Mouse (Mus musculus) lung, postnatal 0 days (tissue): ENCODE data around the gene Omg. TPM values are rescaled to one million over a fixed set of nuclear protein-coding genes. Genes with fewer than 3 reads are reported as not detected.
A peak's percentile ranks its signal among the peaks of the same experiment; 100 is the strongest.

Experiments used
- ATAC-seq: fragments of 200-750 bp; cut with Nextera tagmentation; 2 replicates; pipeline ENCODE4 v1.8.0; 2017; ENCODE audit warnings: moderate library complexity
- DNase-seq: peaks from one replicate; pipeline ENCODE4 v3.0.0-alpha.2; 2016; ENCODE audit warnings: low spot score
- H3K27ac ChIP-seq: fragments of 300-500 bp; sonication (generic); 2 replicates; pipeline ENCODE4 v1.5.1; 2014; ENCODE audit warnings: antibody characterized with exemption, mild to moderate bottlenecking, low read length, mixed read lengths
- H3K27me3 ChIP-seq: fragments of 300-500 bp; sonication (generic); replicated peaks from 2 replicates; pipeline ENCODE4 v1.6.1; 2014; ENCODE audit warnings: low read length, mixed read lengths; ENCODE audit not compliant: insufficient read depth
- H3K36me3 ChIP-seq: fragments of 300-500 bp; sonication (generic); 2 replicates; pipeline ENCODE4 v1.6.1; 2014; ENCODE audit warnings: low read length, mixed read lengths; ENCODE audit not compliant: insufficient read depth
- H3K4me1 ChIP-seq: fragments of 300-500 bp; sonication (generic); 2 replicates; pipeline ENCODE4 v1.6.1; 2014; ENCODE audit warnings: antibody characterized with exemption, low read depth, low read length, mixed read lengths; ENCODE audit not compliant: insufficient read depth
- H3K4me2 ChIP-seq: fragments of 300-500 bp; sonication (generic); replicated peaks from 2 replicates; pipeline ENCODE4 v1.6.1; 2014; ENCODE audit warnings: low read depth, mild to moderate bottlenecking, low read length, moderate library complexity, mixed read lengths
- H3K4me3 ChIP-seq: fragments of 300-500 bp; sonication (generic); 2 replicates; pipeline ENCODE4 v1.5.1; 2014; ENCODE audit warnings: low read depth, low read length
- H3K9ac ChIP-seq: fragments of 300-500 bp; sonication (generic); replicated peaks from 2 replicates; pipeline ENCODE4 v1.6.1; 2014; ENCODE audit warnings: low read depth, mild to moderate bottlenecking
- H3K9me3 ChIP-seq: fragments of 300-500 bp; sonication (generic); 2 replicates; pipeline ENCODE4 v1.6.1; 2016; ENCODE audit warnings: low read length, mixed read lengths
- CTCF ChIP-seq: IDR thresholded peaks from 2 replicates; pipeline ENCODE4 v1.5.1; 2016; ENCODE audit warnings: antibody characterized with exemption, mild to moderate bottlenecking
- EP300 ChIP-seq: IDR thresholded peaks from 2 replicates; pipeline ENCODE4 v1.6.1; 2016; ENCODE audit warnings: antibody characterized with exemption, mild to moderate bottlenecking, control low read depth
- WGBS: fragments of 180-500 bp; shearing (Covaris S2); extraction: QIAGEN DNeasy Blood & Tissue Kit; methylation state at CpG from one replicate; pipeline ENCODE4 v1.1.7; 2014; 5-methylcytosine and 5-hydroxymethylcytosine counted together
- polyA plus RNA-seq: library from polyadenylated mRNA; unstranded; fragments of >200 nt; fragmentation: Nextera tagmentation; extraction: Ambion mirVana; gene quantifications from 2 replicates; pipeline ENCODE4 v1.2.1, GENCODE M21; 2015

Gene Omg
- polyA plus RNA-seq, 1 experiment from 2014 or later: not detected

DNA sequence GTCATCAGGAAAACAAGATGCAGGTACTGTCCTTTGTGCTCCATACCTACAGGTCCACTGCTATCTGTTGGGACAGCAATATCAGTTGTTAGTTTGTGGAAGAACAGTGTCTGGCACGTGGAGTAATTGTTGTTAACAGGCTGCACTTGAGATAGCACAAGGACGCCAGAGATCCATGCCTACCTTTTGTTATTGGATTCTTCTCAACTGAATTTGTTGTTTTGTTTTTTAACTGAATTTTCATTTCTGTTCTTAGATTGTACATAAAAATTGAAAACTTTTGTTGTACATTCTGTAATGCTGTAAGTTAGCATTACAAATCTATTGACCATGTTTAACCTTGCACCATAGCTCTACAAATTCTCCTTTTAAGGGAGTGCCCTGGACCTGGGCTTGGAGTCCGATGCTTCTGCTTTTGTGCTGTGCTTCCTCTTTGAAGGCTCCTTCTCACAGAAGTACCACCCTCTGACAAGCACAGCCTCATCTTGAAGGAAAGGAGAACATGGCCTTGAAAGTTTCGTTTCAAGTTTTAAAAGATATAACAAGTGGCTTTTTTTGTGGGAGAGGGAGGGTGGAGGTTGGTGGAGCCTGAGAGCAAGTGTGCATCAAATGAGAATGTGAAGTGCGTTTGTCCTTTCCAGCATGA lies 24.0 kb upstream of the Omg start:
- WGBS: 80% methylated on average over 5 of the region's 5 CpGs
- Histone ChIP-seq H3K36me3 (no peaks in the 10 kb centered on the region), H3K9me3 (no peaks in the 10 kb centered on the region), H3K4me3 (no peak overlapping the region), H3K4me1 (no peaks in the 10 kb centered on the region), H3K27ac (no peak overlapping the region), H3K4me2 (no peak overlapping the region), H3K9ac (no peak overlapping the region), H3K27me3 (no peaks in the 10 kb centered on the region)
- no peak; the same call in 1 of the 2 replicates for ATAC-seq
- peak; percentile 51 for DNase-seq
- TF ChIP-seq EP300 (no peak), CTCF (no peak)

DNA sequence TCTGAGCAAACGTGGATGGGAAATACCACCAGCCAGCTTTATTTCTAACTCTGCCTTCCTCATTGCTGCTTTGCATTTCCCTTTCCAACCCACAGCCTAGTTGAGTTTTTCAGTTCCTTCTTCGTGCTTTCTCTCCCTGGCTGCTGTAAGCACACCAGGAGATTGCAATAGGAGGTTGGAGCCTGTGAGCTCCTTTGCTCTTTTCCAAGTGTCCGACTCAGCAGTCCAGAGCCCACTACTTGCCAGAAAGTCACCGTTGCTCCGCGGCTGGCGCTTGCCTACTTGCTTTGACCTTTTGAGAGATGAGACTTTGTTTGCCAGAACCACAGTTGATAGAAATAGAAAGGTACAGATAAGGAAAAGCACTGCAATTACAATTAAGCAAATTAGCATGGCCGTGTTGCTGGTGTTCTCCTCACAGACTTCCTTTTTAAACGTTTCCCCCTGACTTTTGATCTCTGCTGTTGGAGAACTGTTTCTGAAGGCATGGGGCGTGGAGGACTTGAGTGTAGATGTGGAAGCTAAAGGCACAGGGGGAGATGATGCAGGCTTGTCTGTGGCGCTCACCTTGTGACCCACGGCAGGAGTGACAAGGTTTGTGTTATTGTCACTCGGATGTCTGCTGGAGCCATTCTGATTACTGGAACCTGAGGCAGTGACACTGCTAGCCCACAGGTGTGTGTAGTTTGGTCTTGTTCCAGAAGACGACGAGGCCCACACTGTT lies 23.3 kb upstream of the Omg start:
- Histone ChIP-seq H3K9ac (no peak overlapping the region), H3K4me2 (no peak overlapping the region), H3K36me3 (no peaks in the 10 kb centered on the region), H3K4me3 (no peak overlapping the region), H3K4me1 (no peaks in the 10 kb centered on the region), H3K9me3 (no peaks in the 10 kb centered on the region), H3K27me3 (no peaks in the 10 kb centered on the region), H3K27ac (peak overlapping the region; percentile 15; the same call in 1 of the 2 replicates)
- TF ChIP-seq EP300: no peak
- no peak for TF ChIP-seq CTCF
- DNase-seq (peak; percentile 17), ATAC-seq (no peak)
- WGBS: 64% methylated on average over 15 of the region's 15 CpGs

DNA sequence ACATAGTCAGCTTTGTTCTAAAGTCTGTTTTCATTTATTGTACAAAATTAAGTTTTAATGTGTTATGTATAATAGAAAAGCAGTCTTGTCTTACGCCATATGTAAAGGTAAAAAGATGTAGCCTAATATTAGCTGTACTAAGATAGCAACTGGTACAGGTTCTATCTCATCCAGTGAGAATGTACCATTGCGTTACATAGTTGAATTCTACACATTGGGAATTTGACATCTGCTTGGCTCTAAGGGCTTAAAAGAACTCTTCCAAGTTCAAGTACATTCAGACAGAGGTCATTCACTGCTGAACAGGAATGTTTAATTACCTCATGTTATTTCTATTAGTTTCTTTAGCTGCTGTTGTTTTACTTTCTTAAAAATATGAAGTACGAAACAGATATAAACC lies 22.7 kb upstream of the Omg start:
- Histone ChIP-seq H3K27ac (no peak overlapping the region), H3K36me3 (no peaks in the 10 kb centered on the region), H3K4me3 (no peak overlapping the region), H3K4me1 (no peaks in the 10 kb centered on the region), H3K27me3 (no peaks in the 10 kb centered on the region), H3K4me2 (no peak overlapping the region), H3K9ac (no peak overlapping the region), H3K9me3 (no peaks in the 10 kb centered on the region)
- 83% methylated on average over 3 of the region's 3 CpGs for WGBS
- ATAC-seq (no peak), DNase-seq (no peak)
- TF ChIP-seq EP300: no peak
- no peak for TF ChIP-seq CTCF

DNA sequence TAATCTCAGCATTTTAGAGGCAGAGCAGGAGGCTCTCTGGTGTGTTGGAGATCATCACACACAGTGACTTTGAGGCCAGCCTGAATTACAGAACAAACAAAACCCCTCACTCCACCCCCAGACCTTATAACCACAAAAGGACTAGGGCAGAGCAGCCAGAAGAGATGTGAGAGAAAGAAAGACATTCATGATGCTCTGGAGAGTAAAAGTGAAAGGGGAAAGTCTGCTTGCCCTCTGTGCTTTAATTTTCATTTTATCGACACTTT lies 20.4 kb upstream of the Omg start:
- TF ChIP-seq CTCF (no peak), EP300 (no peak)
- 61% methylated on average over 1 of the region's 1 CpGs for WGBS
- ATAC-seq (no peak), DNase-seq (no peak)
- H3K9ac ChIP-seq: no peak overlapping the region
- no peaks in the 10 kb centered on the region for H3K4me1 ChIP-seq
- no peaks in the 10 kb centered on the region for H3K36me3 ChIP-seq
- H3K27ac ChIP-seq: no peak overlapping the region
- H3K4me2 ChIP-seq: no peak overlapping the region
- H3K4me3 ChIP-seq: no peak overlapping the region
- no peaks in the 10 kb centered on the region for H3K9me3 ChIP-seq
- no peaks in the 10 kb centered on the region for H3K27me3 ChIP-seq

DNA sequence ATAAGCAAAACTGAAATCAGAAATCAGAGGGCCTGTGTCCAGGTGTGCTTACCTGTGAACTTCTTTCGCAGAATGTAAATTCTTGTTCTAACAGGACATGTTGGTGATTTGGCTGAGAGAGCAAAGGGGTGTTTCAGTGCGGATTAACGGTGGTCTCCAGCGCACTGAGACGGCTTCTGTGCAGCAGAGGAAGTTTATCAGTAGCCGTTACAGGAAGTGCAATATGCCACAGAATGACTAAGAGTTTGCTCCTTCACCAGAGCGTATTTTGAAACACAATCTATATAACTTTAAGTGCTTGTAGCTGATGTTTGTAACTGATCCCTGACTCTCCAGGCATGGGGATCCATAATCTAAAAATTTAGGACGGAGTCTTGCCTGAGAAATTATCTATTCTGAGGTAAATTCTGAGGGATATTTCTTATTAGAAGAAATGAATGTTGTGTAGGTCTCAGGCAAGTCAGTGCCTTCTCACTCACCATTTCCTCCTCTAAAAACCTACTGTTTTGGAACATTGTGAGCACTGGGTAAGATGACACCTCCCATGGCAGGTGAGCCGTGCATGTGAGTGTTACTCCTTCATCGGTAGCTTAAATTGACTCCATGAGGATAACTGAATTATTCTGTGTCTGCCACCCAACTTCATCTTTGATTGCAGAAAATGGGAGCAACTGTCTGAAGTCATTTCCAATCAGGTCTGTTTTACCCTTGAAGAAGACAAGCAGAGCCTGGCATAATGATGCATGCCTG lies 19.9 kb upstream of the Omg start, which contains the start of gene Evi2b:
TSS of gene Evi2b (minus strand) at position 203 of the 750 bp plus-strand sequence.
- Histone ChIP-seq H3K27me3 (no peaks in the 10 kb centered on the region), H3K9me3 (no peaks in the 10 kb centered on the region), H3K36me3 (no peaks in the 10 kb centered on the region), H3K27ac (no peak within 1 kb of the TSS), H3K4me1 (no peaks in the 10 kb centered on the region), H3K9ac (no peak within 1 kb of the TSS), H3K4me2 (no peak within 1 kb of the TSS), H3K4me3 (no peak within 1 kb of the TSS)
- peak; percentile 17 for DNase-seq
- no peak for ATAC-seq
- WGBS: 56% methylated on average over 10 of the region's 10 CpGs
- TF ChIP-seq CTCF (no peak), EP300 (no peak)

DNA sequence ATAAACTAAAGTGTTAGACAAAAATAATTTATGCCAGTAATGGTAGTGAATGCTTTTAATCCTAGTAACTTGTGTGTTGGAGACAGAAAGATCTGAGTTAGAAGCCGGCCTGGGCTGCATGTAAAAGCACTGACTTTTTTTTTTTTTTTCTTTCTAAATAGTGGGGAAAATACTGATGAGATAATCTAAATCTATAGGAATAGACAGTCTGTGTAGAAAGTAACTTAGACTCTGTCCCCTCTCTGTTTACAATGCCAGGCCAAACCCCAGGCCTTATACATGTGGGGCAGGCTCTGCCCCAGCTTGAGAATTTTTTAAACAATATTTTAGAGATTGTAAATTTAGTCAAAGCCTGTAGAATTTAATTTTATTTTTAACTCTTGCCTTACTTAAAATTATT lies 19.1 kb upstream of the Omg start:
- Histone ChIP-seq H3K36me3 (no peaks in the 10 kb centered on the region), H3K4me1 (no peaks in the 10 kb centered on the region), H3K4me3 (no peak overlapping the region), H3K9ac (no peak overlapping the region), H3K4me2 (no peak overlapping the region), H3K9me3 (no peaks in the 10 kb centered on the region), H3K27ac (no peak overlapping the region), H3K27me3 (no peaks in the 10 kb centered on the region)
- no peak for TF ChIP-seq EP300
- no peak for TF ChIP-seq CTCF
- WGBS: 61% methylated on average over 1 of the region's 1 CpGs
- ATAC-seq (no peak), DNase-seq (no peak)
